Mouse (Mus musculus) limb, embryonic 12.5 days (tissue): ENCODE measurements around the gene Gm10203. TPM values are rescaled to one million over a fixed set of nuclear protein-coding genes. Genes with fewer than 3 reads are reported as not detected.
"Not testable (repeated sequence)": the region's sequence is repeated elsewhere in the genome, so short reads cannot be mapped to it uniquely, and the experiment has no call there.

ENCODE experiments used
- ATAC-seq: fragments of 200-750 bp; cut with Nextera tagmentation; 2 replicates; pipeline ENCODE4 v1.8.0; 2017; ENCODE audit warnings: low read depth, moderate TSS enrichment; ENCODE audit not compliant: insufficient number of reproducible peaks, insufficient read depth, low FRiP score, low TSS enrichment
- H3K27ac ChIP-seq: fragments of 300-500 bp; sonication (generic); 2 replicates; pipeline ENCODE4 v1.5.1; 2016; ENCODE audit warnings: mild to moderate bottlenecking, moderate library complexity
- H3K27me3 ChIP-seq: fragments of 300-500 bp; sonication (generic); 2 replicates; pipeline ENCODE4 v1.6.1; 2016; ENCODE audit warnings: mild to moderate bottlenecking, moderate library complexity
- H3K36me3 ChIP-seq: fragments of 300-500 bp; sonication (generic); 2 replicates; pipeline ENCODE4 v1.6.1; 2016; ENCODE audit warnings: mild to moderate bottlenecking, moderate library complexity
- H3K4me1 ChIP-seq: fragments of 300-500 bp; sonication (generic); replicated peaks from 2 replicates; pipeline ENCODE4 v1.6.1; 2016
- H3K4me2 ChIP-seq: fragments of 300-500 bp; sonication (generic); 2 replicates; pipeline ENCODE4 v1.6.1; 2016; ENCODE audit warnings: mild to moderate bottlenecking, moderate library complexity
- H3K4me3 ChIP-seq: fragments of 300-500 bp; sonication (generic); replicated peaks from 2 replicates; pipeline ENCODE4 v1.5.1; 2016; ENCODE audit warnings: mild to moderate bottlenecking
- H3K9ac ChIP-seq: fragments of 300-500 bp; sonication (generic); replicated peaks from 2 replicates; pipeline ENCODE4 v1.6.1; 2016; ENCODE audit warnings: mild to moderate bottlenecking, moderate library complexity
- H3K9me3 ChIP-seq: fragments of 300-500 bp; sonication (generic); 2 replicates; pipeline ENCODE4 v1.6.1; 2016; ENCODE audit warnings: mild to moderate bottlenecking, moderate library complexity
- WGBS: fragments of 180-500 bp; shearing (Covaris S2); methylation state at CpG from one replicate; pipeline ENCODE4 v1.1.7; 2016; 5-methylcytosine and 5-hydroxymethylcytosine counted together
- polyA plus RNA-seq: library from polyadenylated mRNA; unstranded; fragments of >200 nt; fragmentation: Nextera tagmentation; extraction: Ambion mirVana; gene quantifications from 2 replicates; pipeline ENCODE4 v1.2.1, GENCODE M21; 2016

Gene Gm10203
- polyA plus RNA-seq, result not detected in 2 replicates

DNA sequence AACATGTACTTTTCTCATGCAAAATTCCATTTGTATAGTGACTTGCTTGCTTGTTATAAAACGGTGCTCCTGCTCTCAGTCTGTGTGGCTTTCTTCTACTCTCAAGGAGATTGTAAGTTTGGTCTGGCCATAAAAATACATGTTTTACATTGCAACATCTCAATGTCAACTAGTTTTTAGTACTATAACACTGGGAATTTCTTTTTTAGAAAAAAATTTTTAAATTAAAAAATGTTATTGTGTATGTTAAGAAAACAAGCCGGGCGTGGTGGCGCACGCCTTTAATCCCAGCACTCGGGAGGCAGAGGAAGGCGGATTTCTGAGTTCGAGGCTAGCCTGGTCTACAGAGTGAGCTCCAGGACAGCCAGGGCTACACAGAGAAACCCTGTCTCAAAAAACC is at the start of gene Gm10203:
TSS of gene Gm10203 (plus strand) at position 301 of the 400 bp plus-strand sequence.
- not testable (repeated sequence) for H3K27me3 ChIP-seq, H3K9me3 ChIP-seq, ATAC-seq, H3K9ac ChIP-seq, H3K27ac ChIP-seq, H3K4me2 ChIP-seq, H3K36me3 ChIP-seq, H3K4me1 ChIP-seq, H3K4me3 ChIP-seq
- whole genome bisulfite sequencing, result 88% methylated on average over 8 of the region's 8 CpGs

DNA sequence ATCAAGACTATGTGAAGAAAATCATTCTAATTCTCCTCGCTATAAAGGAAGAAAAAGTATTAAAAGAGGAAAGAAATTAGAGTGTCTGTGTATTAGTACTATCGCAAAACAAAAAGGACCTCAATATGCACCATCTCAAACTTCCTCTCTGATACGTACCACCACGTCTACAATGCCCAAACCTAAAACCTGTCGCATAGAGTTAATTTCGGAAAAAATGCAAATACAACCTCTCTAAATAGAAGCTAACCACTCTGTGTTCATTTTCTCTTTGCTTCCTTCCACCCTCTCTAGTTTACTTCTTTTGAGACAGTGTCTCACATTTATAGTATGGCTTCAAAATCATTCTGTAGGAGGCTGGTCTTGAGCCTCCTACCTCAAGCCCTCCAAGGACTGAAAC is 37.6 kb upstream of the Gm10203 start:
- Histone ChIP-seq H3K9ac (no peak overlapping the region), H3K4me3 (no peak overlapping the region), H3K27me3 (no peaks in the 10 kb centered on the region), H3K36me3 (no peaks in the 10 kb centered on the region), H3K27ac (no peak overlapping the region), H3K4me1 (no peaks in the 10 kb centered on the region), H3K9me3 (no peaks in the 10 kb centered on the region), H3K4me2 (no peak overlapping the region)
- ATAC-seq, result no peak
- WGBS, result 96% methylated on average over 6 of the region's 6 CpGs

DNA sequence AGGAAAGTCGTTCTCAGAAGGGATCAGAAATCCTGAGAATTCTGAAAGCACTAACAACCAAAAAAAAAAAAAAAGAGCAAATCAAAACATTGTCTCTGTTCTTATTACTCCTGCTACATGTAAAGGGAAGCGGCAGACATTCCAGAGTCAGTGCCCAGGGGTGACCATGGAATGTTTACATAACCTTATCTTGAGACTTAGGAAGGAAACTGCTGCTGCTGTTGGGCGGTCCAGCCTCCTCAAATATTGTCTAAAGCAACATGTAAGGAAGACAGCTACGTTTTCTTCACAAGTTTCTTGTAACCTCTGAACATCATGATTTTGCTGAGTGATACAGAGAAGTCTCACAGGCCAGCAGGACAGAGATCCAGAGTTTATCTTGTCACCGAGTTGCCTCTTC is 36.5 kb upstream of the Gm10203 start:
- Histone ChIP-seq H3K4me1 (no peaks in the 10 kb centered on the region), H3K9me3 (no peaks in the 10 kb centered on the region), H3K9ac (no peak overlapping the region), H3K4me3 (no peak overlapping the region), H3K4me2 (no peak overlapping the region), H3K36me3 (no peaks in the 10 kb centered on the region), H3K27ac (no peak overlapping the region), H3K27me3 (no peaks in the 10 kb centered on the region)
- 45% methylated on average over 5 of the region's 5 CpGs for WGBS
- no peak for ATAC-seq

DNA sequence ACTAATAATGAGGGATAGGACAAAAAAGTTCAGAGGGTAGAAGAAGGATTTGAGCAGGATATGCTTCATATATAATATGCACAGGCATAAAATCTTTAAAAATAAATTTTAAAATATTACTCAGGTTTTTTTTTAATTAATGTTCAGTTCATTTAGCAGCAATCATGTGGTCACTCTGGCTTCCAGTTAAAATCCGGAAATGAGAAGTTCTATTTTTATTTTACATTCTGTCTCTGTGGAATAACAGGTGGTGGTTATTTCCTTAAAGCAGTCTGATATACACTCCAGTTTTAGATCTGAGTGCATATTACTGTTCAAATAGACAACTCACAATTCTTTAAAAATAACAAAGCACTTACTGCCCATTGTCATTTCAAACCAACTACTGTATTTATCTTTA is 35.4 kb upstream of the Gm10203 start:
- ATAC-seq, result no peak
- WGBS, result 64% methylated on average over 1 of the region's 1 CpGs
- H3K4me3 ChIP-seq, result no peak overlapping the region

DNA sequence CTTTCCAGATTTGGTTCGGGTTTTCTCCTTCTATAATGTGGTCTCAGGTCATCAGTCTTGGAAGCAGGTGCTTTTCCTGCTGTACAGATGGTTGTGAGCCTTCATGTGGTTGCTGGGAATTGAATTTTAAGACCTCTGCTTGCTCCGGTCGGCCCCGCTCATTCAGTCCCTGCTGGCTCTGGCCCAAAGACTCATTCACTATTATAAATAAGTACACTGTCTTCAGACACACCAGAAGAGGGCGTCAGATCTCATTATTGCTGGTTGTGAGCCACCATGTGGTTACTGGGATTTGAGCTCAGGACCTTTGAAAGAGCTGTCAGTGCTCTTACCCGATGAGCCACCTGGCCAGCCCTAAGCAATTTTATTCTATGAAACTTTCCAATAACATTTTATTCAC is 34.6 kb upstream of the Gm10203 start:
- 70% methylated on average over 6 of the region's 6 CpGs for WGBS
- Histone ChIP-seq H3K4me1 (no peaks in the 10 kb centered on the region), H3K27me3 (no peaks in the 10 kb centered on the region), H3K9me3 (no peaks in the 10 kb centered on the region), H3K9ac (no peak overlapping the region), H3K4me2 (no peak overlapping the region), H3K36me3 (no peaks in the 10 kb centered on the region), H3K27ac (no peak overlapping the region), H3K4me3 (no peak overlapping the region)
- no peak for ATAC-seq

More for the DNA sequence above, 35.4 kb upstream of the Gm10203 start:
- no peak overlapping the region for H3K4me2 ChIP-seq
- no peak overlapping the region for H3K9ac ChIP-seq
- no peaks in the 10 kb centered on the region for H3K4me1 ChIP-seq
- no peaks in the 10 kb centered on the region for H3K27me3 ChIP-seq
- H3K9me3 ChIP-seq, result no peaks in the 10 kb centered on the region
- no peaks in the 10 kb centered on the region for H3K36me3 ChIP-seq
- no peak overlapping the region for H3K27ac ChIP-seq

DNA sequence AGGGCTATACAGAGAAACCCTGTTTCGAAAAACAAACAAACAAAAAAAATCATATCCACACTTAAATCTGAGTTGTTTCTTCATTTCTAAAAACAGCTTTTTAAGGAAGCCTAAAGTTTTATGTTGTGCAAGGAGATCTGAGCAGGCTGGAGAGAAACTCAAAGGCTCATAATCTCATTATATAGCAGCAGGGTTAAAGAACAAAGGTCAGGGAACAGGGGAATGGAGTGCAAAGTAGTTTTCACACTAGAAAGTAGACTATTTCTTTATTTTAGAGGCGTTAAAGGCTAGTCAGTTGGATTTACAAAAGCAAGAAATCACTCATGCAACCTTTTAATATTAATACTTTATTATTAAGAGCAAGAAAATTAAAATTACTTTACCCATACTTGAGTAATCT is 33.7 kb upstream of the Gm10203 start:
- Histone ChIP-seq H3K27me3 (no peaks in the 10 kb centered on the region), H3K9ac (no peak overlapping the region), H3K9me3 (no peaks in the 10 kb centered on the region), H3K4me1 (no peaks in the 10 kb centered on the region), H3K4me3 (no peak overlapping the region), H3K4me2 (no peak overlapping the region), H3K27ac (no peak overlapping the region), H3K36me3 (no peaks in the 10 kb centered on the region)
- 72% methylated on average over 2 of the region's 2 CpGs for WGBS
- ATAC-seq, result no peak

DNA sequence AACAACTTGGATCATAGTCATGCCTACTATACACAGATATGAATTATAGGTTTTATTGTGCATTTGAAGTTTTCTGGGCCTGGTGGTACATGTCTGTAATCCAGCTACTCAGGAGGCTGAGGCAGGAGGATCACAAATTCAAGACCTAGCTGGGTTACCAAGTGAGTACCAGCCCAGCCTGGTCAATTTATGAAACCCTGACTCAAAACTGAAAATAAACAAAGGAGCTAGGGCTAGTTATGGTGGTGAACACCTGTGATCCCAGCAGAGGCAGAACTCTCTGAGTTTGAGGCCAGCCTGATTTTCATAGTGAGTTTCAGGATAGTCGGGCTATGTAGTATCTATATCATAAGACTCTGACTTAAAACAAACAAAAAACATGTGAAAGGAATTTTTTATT is 32.7 kb upstream of the Gm10203 start:
- no peaks in the 10 kb centered on the region for H3K27me3 ChIP-seq
- 0 out of 2 replicates have a peak, but pooled peaks cover 3% of the 10 kb centered on the region for H3K4me1 ChIP-seq
- H3K27ac ChIP-seq, result no peak overlapping the region
- WGBS, result 94% methylated on average over 1 of the region's 1 CpGs
- no peaks in the 10 kb centered on the region for H3K9me3 ChIP-seq
- ATAC-seq, result no peak
- H3K9ac ChIP-seq, result no peak overlapping the region
- H3K4me2 ChIP-seq, result no peak overlapping the region
- no peak overlapping the region for H3K4me3 ChIP-seq
- H3K36me3 ChIP-seq, result no peaks in the 10 kb centered on the region

DNA sequence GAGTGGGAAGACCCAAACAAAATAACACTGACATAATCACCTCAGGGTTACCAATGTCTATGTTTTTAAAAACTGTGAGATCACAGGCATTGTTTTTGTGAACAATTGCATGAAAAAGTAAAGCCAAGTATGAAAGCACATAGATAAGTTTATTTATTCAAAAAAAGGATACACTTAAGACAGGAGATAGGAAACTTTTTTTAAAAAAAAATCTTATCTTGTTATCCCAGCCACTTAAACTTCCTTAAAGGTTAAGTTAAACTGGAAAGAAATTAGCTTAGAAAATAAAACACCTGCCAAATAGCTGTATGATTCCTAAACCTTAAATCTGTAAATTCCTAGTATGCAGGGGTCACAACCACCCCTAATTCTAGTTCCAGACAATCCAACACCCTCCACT is 31.0 kb upstream of the Gm10203 start:
- no peak for ATAC-seq
- H3K9ac ChIP-seq, result no peak overlapping the region
- H3K4me3 ChIP-seq, result no peak overlapping the region

DNA sequence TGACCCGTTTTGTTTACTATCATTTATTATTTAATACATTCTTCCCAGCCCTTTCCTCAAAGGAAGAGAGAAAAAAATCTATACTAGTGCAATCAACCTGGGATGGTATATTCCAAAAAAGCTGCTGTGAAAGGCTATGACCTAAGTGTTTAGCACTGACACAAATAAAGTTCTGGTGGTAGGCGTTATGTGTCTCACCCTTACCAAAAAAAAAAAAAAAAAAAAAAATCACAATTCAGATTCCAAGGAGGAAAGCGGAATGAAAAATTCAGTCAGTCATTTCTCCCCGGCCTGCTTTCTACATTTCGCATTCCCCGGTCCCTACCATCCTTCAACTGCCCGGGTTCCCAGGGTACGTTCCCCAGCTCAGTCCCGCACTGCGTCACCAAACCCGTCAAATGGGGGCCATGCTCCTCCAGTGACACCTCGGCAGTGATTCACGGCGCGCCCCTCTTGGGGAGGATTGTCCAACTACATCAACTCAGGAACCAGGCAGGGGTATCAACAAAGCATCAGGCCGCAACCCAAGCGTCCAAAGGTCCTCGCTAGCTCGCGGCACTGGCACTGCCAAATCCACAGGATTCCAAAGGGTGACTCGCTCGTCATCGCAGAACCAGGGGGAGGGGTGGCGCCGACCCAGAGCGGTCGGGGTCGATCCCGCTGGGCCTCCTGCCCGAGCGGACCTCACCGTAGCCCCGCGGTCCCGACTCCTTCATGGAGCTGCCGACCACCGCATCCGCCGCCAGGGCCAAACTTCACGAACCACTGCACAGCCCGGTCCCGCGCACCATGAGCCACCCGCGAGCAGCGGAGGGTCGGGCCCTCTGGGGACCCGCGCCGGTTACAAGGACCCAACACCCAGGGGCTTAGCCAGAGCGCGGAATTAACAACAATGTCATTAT is 29.5 kb upstream of the Gm10203 start:
- H3K27me3 ChIP-seq, result no peaks in the 10 kb centered on the region
- no peaks in the 10 kb centered on the region for H3K9me3 ChIP-seq
- 1% methylated on average over 52 of the region's 52 CpGs for WGBS
- 0 out of 2 replicates have a peak, but pooled peaks cover 3% of the 10 kb centered on the region for H3K4me1 ChIP-seq
- peak overlapping the region; percentile 84 for H3K4me2 ChIP-seq
- peak overlapping the region; percentile 87 for H3K9ac ChIP-seq
- peak overlapping the region; percentile 92 for H3K27ac ChIP-seq
- ATAC-seq, result peak; percentile 78
- H3K36me3 ChIP-seq, result no peaks in the 10 kb centered on the region
- H3K4me3 ChIP-seq, result peak overlapping the region; percentile 75

More for the DNA sequence above, 31.0 kb upstream of the Gm10203 start:
- H3K27me3 ChIP-seq, result no peaks in the 10 kb centered on the region
- no peak overlapping the region for H3K4me2 ChIP-seq
- no peaks in the 10 kb centered on the region for H3K9me3 ChIP-seq
- no peak overlapping the region for H3K27ac ChIP-seq
- 0 out of 2 replicates have a peak, but pooled peaks cover 3% of the 10 kb centered on the region for H3K4me1 ChIP-seq
- no peaks in the 10 kb centered on the region for H3K36me3 ChIP-seq

DNA sequence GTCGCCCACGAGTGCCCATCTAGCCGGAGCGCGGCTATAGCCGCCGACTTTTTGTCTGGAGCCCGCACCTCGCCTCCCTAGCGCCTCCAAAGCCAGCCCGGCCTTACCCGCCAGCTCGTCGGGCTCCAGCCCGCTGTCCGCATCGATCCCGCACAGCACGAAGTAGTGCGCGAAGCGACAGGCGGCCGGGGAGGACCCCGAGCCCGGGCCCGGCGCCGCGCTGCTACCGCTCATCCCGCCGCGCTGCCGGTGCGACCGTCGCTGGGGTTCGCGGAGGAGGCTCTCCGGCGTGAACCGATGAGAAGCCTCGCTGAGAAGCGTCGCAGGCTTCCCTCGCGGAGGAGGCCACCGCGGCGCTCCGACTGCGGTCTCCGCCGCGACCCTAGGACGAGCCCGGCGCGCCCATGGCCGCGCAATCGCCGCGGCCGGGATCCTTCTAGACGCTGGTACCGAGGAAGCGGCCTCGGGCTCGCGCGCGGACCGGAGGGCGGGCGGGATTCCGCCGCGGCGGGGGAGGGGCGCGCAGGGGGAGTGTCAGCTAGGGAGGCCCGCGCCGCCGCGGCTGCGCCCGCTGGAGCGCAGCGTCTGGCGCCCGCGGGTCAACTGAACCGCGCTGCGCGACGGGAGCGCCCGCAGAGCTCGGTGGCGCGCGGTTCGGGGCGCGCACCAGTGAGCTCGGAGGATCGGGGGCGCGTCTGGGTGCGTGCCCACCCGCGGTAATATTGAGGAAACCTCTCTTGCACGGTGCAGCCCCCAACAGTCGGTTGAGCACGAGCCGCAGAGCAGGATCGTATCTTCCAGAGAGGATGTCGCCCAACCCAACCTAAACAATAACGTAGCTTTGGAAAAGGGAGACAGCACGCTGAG is 28.7 kb upstream of the Gm10203 start, which contains the start of gene Dennd5b:
TSS of gene Dennd5b (minus strand) at position 605 of the 867 bp plus-strand sequence.
- Histone ChIP-seq H3K9ac (peak within 1 kb of the TSS; percentile 87), H3K4me3 (peak within 1 kb of the TSS; percentile 75), H3K27ac (peak within 1 kb of the TSS; percentile 92), H3K9me3 (no peaks in the 10 kb centered on the region), H3K36me3 (no peaks in the 10 kb centered on the region), H3K4me2 (peak within 1 kb of the TSS; percentile 84), H3K27me3 (no peaks in the 10 kb centered on the region), H3K4me1 (0 out of 2 replicates have a peak, but pooled peaks cover 3% of the 10 kb centered on the region)
- under 1% methylated on average over 121 of the region's 124 CpGs for WGBS
- ATAC-seq, result peak; percentile 81

DNA sequence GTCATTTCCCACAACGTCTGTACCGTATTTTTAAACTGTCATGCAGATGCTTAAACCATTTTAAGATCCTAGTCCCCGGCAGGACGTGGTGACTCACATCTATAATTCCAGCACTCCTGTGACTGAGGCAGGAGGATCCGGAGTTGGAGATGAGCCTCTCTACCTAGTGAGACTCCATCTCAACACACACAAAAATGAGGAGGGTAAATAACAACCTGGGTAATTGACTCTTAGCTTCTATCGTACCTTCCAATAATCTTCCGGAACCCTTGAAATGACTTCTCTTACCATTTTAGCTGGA is 28.1 kb upstream of the Gm10203 start:
- no peak overlapping the region for H3K27ac ChIP-seq
- WGBS, result 17% methylated on average over 7 of the region's 7 CpGs
- 0 out of 2 replicates have a peak, but pooled peaks have one; percentile 8 for ATAC-seq
- H3K36me3 ChIP-seq, result no peaks in the 10 kb centered on the region
- H3K4me1 ChIP-seq, result 0 out of 2 replicates have a peak, but pooled peaks cover 3% of the 10 kb centered on the region
- H3K27me3 ChIP-seq, result no peaks in the 10 kb centered on the region
- H3K4me3 ChIP-seq, result peak overlapping the region; percentile 75
- peak overlapping the region; percentile 84 for H3K4me2 ChIP-seq
- H3K9ac ChIP-seq, result peak overlapping the region; percentile 87
- no peaks in the 10 kb centered on the region for H3K9me3 ChIP-seq
